Mouse (Mus musculus): Measurements from ENCODE around the gene Hspa12a.

Gene Hspa12a

DNA sequence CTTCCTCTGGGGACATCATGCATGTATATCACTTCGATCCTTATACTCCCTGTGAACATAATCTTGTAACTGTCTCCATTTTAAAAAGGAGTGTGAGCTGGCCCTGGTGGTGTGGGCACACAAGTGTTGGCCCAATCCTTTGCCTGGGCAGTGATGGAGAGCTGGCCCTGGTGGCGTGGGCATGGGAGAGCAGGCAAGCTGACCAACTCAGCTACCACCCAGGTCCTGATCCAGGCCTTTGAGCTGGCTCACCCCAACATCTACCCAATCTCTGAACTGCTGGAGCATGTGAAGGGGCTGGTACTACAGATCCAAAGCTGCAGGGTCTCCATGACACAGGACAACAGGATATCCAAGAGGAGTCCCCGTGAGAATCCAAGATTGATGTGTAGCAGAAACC, 120.2 kb downstream of the Hspa12a start:
- no peak for DNase-seq (ENCODE audit: low spot score)

DNA sequence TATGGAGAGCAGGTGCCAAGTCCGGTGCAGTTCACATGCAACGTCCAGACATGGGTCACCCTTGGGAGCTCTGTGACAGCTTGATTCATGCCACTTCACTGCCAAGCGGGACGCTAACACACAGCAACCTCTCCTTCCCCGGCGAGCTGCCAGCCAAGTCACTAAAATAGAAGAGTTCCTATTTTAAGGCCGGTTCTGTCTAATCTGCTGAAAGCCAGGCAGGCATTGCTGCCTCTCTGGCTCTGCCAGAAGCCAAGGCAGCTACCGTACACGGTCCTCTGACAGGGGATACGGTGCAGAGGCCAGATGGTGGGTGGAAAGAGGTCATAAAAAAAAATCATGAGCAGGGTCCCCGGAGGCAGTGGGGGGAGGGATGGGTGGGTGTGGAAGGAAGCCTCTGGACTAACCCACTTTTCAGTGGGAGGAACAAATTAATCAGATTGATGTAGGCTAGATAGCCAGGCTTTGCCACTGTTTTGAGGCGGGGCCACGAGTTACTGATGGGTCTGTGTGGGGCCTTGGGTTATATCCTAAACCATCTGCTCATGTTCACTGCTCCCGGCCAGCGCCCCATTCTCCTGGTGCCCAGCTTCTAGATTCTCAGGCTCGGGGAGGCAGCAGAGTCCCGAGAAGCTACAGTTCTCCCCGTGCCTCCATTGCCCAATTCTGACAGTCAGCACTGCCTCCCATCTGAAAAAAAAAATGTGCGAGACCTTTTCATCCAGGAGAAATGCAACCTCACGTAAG, 120.8 kb downstream of the Hspa12a start:
- peak; percentile 36 for DNase-seq (ENCODE audit: low spot score)

DNA sequence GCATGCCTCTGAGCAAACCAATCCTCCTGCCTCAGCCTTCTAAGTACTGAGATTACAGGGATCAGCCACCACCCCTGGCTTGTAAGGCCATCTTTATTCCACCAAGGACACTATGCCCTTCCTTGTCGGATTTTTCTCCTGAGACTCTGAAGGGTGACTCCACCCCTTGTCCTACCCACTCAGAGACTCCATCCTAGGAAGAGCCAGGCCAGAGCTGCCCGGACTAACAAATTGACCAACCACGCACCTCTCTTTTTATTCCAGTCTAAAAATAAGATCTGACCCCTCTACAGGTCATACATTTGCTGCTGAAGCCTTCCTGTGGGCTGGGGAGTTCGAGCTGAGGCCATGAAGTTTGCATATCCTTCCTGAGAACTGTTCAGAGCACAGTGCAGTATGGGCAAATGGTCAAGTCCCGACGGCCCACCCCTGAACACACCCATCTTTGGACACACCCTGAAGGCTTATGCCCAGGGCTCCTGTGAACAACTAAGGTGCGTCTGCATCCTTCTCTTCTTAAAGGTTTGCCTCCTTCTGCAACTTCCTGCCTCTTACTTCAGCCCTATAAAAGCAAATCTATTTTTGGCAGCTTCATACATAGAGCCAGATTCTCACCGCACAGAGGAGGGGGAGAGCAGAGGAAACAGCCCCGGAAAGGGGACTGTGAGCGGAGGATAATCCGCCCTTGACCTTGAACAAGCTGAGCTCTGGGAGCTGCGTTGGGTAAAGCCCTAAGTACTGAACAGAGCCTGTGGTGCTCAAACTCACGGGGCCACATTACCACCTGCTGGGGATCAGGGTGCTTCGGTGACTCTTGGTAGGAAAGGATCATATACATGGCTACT, 124.7 kb downstream of the Hspa12a start:
- no peak for DNase-seq (ENCODE audit: low spot score)

DNA sequence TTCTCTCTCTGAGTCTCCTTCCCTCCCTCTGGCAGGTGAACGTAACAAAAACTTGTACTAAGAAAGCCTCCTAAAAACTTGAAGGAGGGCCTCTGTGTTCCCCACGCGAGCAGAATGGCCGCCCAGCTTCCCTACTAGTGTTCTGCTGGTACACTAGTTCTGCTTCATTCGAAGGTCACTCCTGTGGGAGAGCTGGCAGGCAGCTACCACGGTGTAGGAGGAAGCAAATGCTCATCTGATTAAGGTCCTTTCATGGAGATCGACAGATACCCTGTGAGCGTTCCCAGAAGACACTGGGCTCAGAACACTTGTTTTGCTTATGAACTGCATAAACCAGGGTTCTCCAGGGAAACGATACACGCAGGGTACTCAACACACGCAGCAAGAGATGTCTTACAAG, 126.1 kb downstream of the Hspa12a start:
- DNase-seq (ENCODE audit: low spot score): no peak

DNA sequence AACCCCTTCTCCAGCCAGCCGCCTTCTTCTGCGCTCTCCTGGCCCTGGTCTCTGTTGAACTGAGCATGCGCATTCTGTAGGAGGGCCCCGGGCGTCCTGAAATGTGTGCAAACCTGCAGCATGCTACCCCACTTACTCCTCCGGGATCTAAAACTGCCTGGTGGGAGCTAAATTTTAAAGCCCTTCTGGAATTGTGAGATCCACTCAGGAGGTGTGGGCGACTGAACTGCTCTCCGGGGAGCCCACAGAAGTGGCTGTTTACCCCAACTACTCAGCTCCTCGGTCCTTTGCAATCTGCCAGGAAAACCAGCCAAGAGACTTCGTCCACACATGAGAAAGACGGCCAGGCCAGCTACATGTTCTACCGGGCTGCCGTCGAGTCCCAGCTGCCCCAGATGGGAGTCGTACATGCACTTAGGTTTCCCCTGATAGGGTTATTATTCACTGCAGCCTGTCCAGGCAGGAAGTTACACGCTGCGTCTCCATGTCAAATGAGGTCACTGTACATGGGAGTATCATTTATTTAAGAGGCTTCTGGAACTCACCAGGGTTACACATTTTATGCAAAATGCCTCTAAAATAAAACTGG, 126.9 kb downstream of the Hspa12a start:
- DNase-seq (ENCODE audit: low spot score): no peak

DNA sequence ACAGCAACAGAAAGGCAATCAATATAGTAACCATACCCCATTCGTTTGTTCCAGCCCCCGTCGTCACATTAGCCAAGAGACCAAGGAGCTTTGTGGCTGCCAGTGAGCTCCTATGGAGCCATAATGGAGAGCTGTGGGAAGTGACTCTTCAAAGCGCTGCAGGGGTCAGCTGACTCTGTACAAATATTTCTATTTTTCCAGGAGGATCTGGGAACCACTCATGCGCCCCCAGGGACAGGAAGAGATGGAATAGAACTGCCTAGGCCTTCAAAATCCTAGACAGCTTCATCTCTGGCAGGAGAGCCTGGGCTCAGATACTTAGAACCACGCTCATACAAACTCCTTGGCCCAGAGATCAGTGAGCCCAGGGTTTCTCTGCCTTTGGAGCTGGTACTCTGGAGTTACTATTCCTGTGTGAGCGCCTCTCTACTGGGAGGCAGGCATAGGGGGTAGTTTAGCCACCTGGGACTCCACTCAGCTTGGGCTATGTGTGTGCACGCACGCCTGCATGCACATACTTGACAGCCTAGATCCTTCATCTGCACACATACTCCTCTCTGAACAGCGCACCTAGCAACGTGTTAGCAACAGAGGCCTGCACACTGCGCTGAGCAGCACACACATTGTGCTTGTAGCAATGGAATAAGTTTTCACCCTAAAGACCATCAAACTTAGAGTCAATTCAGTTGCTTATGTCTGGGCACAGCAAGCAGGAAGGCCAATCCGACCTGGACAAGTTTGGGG, 128.1 kb downstream of the Hspa12a start:
- DNase-seq (ENCODE audit: low spot score): no peak

DNA sequence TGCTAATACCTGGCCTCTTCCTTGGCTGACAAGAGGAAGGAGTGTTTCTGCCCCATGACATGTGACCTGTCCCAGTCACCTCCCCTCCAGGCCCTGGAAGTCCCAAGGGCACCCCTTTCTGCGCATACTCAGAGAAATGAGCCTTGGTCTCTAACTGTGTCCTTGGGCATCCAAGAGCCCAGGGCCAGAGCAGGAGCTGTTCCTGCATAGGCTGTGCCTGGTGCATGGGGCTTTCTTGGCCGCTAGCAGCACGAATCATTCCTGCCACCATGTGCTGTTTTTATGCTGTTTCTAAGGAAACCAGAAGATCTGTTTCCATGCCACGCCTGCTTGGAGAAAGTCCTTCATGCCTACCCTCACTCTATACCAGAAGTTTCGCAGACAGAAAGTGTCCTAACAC, 132.9 kb downstream of the Hspa12a start:
- peak; percentile 41 for DNase-seq (ENCODE audit: low spot score)

DNA sequence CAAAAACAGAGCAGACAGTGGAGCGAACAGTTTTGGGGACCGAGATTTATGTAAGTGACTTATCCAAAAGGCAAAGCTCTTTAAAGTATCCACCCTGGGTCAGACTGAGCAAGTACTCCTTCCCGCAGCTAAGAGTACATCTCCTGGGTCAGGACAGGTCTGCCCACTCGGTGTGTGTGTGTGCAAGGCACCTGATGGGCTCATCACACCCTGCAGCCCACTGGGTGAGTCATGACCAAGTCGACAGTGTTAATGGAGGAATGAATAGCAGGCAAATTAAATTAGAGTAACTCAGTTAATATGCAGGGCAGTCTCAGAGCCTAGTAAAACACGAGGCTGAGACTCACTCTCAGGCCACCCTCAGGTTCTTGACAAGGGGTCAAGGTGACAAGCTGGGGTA, 134.6 kb downstream of the Hspa12a start:
- DNase-seq (ENCODE audit: low spot score): no peak

DNA sequence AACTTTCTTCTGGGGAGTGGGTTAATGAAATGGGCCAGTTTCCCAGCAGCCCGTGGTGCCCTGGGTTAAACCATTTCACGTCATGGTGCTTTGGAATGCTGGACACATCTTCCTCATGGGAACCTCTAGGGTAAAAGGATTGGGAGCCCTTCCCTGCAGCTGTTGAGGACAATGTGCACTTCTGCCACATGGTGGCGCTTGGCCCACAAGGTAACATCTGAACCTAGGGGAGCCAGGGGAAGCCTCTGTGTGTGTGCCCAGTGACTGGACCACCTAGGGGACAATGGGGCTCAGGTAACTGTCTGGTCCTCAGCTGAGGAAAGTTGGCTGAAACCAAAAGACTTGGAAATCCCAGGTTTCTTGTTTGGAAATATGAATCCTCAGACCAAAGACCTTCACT, 137.1 kb downstream of the Hspa12a start:
- peak; percentile 74 for DNase-seq (ENCODE audit: low spot score)

DNA sequence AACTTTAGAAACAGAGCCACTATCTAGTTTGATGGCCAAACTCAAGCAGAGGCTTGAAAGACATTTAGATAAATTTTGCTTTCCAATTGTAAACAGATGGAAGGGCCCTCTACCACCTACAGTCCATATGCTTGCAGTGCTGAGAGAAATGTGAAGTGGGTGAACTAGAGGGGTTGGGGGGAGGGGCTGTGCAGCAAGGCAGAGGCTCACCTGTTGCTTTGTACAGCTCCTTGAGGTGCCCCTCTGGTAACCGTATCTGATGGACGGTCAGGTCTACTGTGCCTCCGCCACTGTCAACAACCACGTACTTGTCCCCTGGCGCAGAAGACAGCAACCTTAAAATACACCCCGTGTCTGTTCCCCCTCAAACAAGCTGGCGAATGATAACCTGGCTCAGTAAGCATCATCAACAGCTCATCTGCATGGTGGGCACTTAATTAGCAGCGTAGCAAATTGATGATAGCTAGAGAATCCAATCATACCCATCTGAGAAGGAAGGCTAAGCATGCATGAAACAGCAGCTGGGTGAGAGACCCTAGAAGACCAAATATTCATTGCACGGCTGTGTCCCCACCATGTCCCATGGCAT, 138.2 kb downstream of the Hspa12a start:
- DNase-seq (ENCODE audit: low spot score): no peak

DNA sequence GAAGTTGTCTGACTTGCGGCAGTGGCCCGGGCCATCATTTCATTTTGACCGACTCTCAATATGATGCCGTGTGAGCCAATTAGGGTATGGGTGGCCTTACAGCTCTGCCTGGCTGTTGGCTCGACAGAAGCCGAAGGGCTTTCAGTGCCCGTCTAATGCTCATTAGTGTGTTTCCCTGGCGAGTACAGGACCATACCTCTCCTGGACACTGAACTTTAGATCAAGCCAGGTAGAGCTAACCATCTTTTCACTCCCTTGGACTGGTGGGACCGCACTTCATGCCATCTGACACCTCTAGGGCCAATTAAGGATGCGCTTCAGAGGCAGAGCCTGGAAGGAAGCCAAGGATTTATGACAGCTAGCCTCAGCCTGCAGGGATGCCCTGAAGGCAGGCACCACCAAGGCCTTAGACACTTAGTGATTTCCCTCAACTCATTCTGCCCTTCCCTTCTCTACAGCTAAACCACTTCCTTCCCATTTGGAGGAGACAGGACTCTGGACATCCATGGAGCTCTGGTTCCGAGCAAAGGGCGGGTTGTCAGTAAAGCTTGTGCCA, 148.3 kb downstream of the Hspa12a start:
- DNase-seq (ENCODE audit: low spot score): no peak

DNA sequence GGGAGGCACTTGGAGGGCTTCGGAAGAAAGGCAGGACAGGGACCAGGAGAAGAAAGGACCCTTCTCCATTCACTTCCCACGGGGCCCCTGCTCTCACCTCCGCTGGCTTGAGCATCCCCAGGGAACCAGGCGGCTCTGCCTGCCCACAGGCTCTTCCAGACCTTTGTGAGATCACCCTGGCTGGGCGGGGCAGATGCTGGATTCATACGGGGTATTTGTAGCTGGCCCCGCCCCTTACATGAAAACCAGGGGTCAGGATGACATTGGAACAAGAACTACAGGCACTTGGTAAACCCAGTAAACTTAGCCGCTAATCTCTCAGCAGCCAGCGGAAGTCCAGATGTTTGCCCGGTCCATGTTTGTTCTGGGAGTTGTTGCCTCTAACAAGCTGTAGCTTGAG, 149.2 kb downstream of the Hspa12a start, which contains the start of gene 1700019N19Rik:
1700019N19Rik (minus strand) TSS at position 178 of the 400 bp plus-strand sequence.
- DNase-seq (ENCODE audit: low spot score): peak; percentile 25

DNA sequence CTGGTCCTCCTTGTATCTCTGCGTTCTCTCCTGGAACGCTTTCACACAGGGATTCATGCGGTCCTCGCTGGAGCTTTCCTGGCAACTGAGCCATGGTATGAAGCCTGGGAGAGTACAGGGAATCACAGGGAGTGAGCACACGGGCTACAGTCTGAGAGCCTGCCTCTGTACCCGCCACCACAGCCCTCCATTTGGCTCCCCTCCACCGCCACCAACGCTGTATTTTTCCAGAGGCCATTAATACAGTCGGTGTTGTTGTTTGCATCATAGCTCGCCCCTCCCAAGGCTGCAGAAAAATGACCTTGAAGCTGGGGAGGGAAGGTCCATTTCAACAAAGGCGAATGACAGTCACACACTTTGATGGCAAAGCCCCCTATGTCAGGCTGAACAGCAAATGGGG, 154.3 kb downstream of the Hspa12a start:
- no peak for DNase-seq (ENCODE audit: low spot score)

DNA sequence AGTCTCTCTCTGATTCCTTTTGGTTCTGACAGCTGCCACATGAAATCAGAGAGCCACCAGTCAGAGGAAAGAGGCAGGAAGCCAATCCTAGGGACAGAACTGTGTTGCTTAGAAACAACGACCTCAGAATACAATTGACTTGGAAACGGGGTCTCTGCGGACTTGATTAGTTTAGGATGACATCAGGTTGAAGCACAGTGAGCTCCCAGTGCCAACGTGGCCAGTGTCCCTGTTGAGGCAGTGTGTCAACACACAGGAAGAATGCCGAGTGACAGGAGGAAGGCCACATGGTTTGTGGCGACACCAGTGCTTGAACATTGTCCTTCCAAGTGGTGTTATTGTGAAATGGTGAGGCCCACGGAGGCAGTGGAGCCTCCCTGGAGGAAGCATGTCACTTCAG, 159.5 kb downstream of the Hspa12a start:
- DNase-seq (ENCODE audit: low spot score): no peak

DNA sequence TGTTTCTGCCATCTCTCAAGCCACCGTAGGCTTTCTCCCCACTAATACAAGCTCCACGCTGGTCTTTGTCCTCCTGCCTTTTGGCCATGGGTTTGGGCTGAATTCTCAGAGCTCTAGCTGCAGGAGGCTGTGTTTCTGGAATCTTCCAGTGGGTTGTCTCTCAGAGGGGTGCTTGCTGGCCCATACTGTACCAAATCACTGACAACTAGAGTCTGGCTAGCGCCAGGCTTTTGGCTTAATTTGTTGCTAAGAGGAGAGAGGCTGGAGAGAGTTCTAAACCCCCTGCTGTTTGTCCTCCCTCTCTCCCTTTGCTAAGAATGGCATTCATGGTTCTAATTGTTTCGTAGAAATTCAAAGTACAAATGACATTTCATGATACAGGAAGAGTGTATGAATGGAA, 161.9 kb downstream of the Hspa12a start:
- no peak for DNase-seq (ENCODE audit: low spot score)

DNA sequence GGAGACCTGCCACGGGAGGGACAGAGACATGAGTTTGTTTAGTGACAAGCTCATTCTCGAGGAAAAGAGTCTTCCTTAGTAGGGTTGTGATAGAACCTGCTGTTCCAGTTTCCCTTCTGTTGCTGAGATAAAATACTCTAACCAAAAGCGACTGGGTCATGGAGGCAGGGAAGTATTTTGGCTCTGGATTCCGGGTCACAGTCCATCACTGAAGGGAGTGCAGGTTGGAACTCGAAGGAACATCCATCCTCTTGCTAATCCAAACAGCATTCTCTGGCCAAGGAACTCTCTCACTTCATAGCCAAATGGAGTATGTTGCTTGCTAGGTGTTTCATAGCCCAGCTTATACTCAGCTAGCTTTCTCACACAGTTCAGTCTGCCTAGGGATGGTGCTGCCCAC, 167.0 kb downstream of the Hspa12a start:
- no peak for DNase-seq (ENCODE audit: low spot score)

DNA sequence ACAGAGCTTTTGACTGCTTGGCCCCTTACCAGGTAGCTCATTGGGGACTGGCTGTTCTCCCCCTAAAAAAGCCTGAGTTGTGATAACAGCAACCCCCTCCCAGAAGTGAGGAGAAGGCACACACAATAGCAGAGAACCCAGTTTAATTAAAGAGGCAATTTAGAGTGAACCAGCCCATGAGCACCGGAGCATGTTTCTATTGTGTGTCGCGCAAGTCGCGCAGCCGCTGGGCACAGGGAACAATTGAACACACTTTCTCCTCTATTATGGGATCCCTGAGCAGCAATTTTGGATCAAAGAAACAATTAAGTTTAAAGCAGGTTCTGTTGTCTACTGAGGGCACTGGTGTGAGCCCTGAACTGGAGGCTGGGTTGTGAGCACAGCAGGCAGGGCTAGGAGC, 176.1 kb downstream of the Hspa12a start:
- DNase-seq (ENCODE audit: low spot score): no peak

DNA sequence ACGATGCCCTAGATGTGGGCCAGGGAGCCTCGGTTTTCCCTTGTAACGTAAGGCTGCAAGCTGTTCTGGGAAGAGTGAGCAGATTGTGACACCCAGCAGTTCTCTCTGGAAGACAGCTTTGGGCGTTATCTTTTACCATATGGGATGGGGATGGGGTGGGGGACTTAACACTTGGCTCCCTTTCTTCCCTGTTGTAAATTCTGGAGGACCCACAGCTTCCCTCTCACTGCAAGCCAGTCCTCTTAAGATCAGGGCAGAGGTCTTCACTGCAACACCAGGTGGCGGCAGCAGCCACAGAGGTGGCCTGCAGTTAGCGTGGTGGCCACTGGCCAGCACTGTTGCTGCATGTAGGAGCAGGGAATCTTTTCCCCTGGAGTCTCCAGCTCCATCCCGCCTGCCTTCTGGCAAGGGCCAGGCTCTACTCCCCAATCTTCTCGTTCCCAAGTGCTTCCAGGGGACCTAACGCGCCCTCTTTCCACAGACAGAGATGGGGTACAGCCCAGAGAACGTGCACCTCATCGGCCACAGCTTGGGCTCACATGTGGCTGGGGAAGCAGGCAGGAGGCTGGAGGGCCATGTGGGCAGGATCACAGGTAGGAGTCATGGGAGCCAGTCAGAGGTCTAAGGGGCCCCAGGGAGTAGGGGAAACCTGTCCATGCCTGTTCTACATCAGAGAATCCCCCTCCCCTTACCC, 180.5 kb downstream of the Hspa12a start:
- DNase-seq (ENCODE audit: low spot score): peak; percentile 75

DNA sequence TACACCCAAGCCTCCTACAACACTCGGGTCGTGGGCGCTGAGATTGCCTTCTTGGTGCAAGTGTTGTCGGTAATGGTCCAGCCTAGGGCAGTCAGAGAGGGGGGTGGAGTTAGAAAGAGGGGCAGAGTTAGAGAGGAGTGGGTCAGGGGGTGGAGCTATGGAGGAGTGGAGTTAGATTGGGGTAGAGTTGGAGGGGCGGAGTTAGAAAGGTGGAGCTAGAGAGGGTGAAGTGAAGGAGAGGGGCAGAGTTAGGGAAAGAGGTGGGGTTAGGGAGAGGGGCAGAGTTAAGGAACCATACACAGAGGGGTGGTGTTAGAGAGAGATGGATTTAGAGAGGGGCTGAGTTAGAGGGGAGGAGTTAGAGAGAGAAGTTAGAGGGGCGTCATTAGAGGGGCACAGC, 181.1 kb downstream of the Hspa12a start:
- no peak for DNase-seq (ENCODE audit: low spot score)

DNA sequence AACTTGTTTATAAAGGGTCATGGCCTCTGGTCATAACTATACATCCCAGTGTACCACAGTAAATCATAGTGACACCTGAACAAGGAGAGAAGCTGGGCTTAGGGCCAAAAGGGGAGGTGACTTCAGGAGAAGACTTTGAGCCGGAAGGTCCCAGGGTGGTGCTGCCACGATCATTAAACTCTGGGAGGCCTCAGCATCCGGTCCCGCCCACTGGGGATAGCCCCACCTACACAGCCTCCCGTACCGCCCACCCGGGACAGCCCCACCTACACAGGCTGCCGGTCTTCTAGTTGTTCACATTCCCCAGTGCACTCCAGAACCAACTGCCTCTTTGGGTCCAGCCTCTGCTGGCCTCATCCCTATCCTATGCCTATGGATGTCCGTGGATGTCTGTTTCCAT, 184.0 kb downstream of the Hspa12a start, which contains the start of gene Pnliprp2:
Pnliprp2 (plus strand) TSS at position 297 of the 400 bp plus-strand sequence.
- no peak for DNase-seq (ENCODE audit: low spot score)

DNA sequence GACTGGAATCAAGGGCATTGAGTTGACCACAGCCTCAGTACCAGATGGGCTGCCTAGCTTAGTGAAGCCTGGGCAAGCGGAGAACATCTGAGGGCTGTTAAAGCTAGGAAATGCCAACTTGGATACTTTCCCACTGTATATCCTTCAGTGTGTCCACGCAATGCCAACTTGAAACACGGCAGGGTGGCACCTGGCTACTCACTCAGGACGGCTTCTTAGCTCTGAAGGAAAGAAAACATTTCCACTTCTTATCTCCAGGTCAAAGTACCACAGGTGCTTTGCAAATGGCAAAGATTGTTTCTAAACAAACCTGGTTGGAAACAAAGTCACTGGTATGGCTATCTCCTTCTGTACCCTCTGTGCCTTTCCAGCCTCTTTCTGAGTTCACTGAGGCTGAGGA, 184.6 kb downstream of the Hspa12a start:
- DNase-seq (ENCODE audit: low spot score): no peak
